Mouse (Mus musculus) gastrocnemius, adult 18-20 months (tissue): ENCODE data around the gene Elmo2. TPM values are rescaled to one million over a fixed set of nuclear protein-coding genes. Genes with fewer than 3 reads are reported as not detected.

Experiments used
- DNase-seq: peaks from one replicate; pipeline ENCODE4 v3.0.0; 2021; ENCODE audit warnings: low spot score
- total RNA-seq, 2 experiments: library from RNA; stranded (reverse); gene quantifications; 2 replicates each; pipeline ENCODE4 v1.2.3; 2021

Gene Elmo2
- total RNA-seq, 2 experiments from 2014 or later, result 12.4 TPM

- DNase-seq, result no peak
Measured at GRCm38 (mm10) chr2:165259859-165260258, 66.4 kb downstream of the Elmo2 start.

GRCm38 (mm10) chr2:165258321-165258720 is 68.0 kb downstream of the Elmo2 start:
- DNase-seq, result no peak

- DNase-seq, result no peak
Measured at GRCm38 (mm10) chr2:165257151-165257834, 69.0 kb downstream of the Elmo2 start.

DNA sequence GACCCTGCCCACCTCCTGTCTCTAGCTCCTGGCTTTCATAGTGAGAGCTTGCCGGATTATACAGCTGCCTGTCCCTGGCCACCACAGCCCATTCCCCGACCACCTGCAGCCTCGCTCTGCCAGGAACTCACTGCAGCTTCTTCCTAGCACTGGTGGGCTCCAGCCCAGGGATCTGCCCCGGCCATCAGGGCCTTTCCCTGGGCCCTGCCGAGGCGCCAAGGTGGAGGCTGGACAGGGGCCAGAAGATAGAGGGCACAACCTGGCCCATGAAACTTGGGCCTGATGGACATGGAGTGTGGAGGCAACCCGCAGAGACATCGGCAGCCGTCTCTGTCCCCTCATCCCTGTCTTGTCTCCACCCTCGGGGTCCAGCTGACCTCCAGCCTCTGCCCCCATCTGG is 70.1 kb downstream of the Elmo2 start:
- no peak for DNase-seq

- no peak for DNase-seq
Measured at GRCm38 (mm10) chr2:165253867-165254266, 72.4 kb downstream of the Elmo2 start.

DNA sequence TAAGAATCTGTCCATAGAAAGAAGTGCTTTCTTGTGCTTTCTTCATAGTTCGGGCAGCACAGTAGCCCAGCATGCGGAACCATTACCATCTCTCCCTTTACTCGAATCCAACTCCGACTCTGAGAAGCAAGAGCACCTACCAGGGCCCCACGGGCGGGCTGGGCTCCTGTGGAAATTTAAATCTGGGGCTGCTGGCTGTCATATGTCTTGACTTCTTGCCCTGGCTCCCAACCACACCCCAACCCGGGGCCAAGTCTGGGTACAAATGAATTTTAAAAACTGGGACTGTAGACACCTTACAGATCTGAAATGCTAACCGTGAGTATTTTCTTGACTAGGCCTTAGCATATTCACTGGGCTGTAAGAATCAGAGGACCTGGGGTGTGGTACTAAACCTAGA is 73.0 kb downstream of the Elmo2 start:
- no peak for DNase-seq

GRCm38 (mm10) chr2:165252801-165253200 is 73.5 kb downstream of the Elmo2 start:
- DNase-seq, result no peak

DNA sequence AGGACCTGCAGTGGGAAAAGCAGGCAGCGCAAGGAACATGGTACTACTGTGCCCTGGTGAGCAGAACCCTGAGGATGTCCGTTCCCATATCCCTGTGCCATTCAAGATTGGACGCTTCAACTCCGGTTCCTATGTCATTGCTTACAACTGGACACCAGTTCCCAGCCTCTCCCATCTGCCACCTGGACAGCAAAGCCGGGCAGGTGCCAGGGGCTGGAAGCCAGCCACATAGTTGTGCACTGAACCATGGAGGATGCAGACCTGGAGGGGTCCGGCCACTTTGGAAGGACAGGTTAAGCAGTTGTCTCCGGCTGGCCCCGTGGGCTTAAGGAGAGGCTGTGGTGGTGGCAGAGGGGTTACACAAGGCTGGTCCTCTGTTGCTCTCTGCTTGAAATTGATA is 73.9 kb downstream of the Elmo2 start:
- DNase-seq, result no peak

GRCm38 (mm10) chr2:165250903-165251302 is 75.4 kb downstream of the Elmo2 start:
- no peak for DNase-seq

GRCm38 (mm10) chr2:165248967-165249366 is 77.3 kb downstream of the Elmo2 start:
- no peak for DNase-seq

- DNase-seq, result no peak
Measured at GRCm38 (mm10) chr2:165246349-165246748, 79.9 kb downstream of the Elmo2 start.

DNA sequence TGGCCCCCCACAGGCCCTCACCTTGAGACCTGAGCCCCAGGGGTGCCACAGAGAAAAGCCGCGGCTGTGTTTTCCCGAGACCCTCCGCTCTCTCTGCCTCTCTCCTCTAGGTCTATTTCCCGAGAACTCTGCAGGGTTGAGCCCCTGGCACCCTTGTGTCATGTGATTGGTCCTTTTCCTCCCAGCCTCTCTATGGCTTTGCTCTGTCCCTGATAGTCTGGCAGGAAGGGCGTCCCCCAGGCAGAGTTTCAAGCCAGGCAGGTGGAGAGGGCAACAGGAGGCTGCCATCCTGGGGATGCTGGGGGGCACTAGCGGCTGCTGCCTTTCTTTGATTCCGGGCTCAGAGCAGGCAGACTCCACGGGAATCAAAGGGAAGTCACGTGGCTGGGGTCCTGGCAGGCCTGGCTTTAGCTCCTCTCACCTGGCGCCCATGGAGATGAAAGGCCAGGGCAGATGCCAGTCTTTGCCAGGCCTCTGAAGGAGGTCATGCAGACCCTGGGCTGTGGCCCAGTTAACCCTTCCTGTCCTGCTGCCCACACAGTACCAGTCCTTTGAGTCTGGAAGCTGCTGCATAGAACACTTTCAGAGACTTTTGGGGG is 83.1 kb downstream of the Elmo2 start:
- DNase-seq, result no peak

DNA sequence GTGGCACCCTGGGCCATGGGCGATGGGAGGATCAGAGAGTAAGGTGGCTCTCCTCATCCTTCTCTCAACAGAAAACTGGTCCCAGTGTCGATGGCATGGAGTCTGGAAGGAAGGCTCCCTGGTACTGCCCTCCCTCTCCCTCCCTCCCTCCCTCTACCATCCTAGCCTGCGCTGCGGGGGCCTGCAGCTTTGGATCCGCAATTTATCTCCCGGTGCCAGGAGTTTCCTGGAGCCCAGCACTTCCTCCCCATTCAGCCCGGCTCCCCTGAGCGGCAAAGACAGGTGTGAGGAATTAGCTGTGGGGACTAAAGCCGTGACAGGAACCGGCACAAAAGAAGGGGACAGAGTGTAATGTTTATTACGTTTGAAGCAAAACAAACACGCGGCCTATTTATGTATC is 83.7 kb downstream of the Elmo2 start:
- DNase-seq, result no peak

DNA sequence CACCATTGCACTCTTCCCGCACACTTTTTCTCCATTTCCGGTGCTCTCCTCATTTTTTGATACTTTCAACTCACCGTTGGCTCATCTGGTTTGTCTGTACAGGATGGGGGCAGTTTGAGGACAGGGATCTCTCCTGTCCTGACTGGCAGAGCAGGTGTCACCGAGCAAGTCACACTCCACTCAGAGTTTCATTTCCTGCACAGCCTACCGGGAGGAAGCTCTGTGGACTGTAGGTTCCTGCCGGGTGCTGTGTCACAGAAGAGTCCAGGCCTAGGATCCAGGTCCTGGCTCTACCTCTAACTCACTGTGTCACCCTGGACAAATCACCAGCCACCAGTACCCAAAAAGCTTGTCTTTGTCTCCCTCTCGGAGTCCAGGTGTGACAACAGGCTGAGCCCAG is 84.5 kb downstream of the Elmo2 start:
- DNase-seq, result no peak

- no peak for DNase-seq
Measured at GRCm38 (mm10) chr2:165240371-165240770, 85.9 kb downstream of the Elmo2 start.

DNA sequence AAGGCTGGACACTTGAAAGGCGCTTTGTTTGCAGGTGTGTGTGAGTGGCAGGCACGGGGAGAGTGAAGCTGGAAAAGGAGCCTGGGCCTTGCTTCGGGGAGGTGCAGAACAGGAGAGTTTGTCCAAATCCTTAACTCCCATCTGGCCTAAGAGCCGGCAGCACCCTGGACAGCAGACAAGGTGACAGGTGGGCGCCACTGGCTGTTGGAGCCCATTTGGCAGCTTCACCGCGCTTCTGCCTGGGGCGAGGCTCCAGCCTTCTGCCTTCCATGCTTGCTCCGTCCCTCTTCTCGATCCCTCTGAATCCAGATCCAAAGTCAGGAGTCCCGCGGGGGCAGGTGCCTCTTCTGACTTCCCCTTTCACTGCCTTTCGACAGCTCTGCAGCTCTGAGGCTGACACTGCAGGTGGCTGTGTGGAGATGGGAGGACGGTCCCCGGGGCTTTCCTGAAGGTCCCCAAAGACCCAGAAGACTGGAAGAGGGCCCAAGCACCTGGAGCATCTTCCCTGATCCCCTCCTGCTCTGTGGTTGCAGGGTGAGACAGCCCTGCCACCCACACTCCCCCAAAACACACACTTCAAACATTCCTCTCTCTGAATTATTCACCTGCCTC is 86.6 kb downstream of the Elmo2 start:
- DNase-seq, result no peak

- DNase-seq, result no peak
Measured at GRCm38 (mm10) chr2:165238416-165239145, 87.7 kb downstream of the Elmo2 start.

Other genes with a start within 250 kb of the Elmo2 start
- gene 1700025C18Rik, start 235.7 kb downstream of the Elmo2 start, total RNA-seq, result not detected
- gene Cdh22, start 91.6 kb downstream of the Elmo2 start, total RNA-seq, result 1 to 10 TPM; 1.1 to 1.3 TPM
- 10 to 100 TPM; 19.4 to 20.0 TPM for gene Slc35c2, start 38.6 kb downstream of the Elmo2 start, total RNA-seq
- gene Zfp663, start 42.2 kb upstream of the Elmo2 start, total RNA-seq, result not detected
- gene Zfp334, start 61.8 kb upstream of the Elmo2 start, total RNA-seq, result 1 to 10 TPM; 2.3 to 2.5 TPM
- under 1 TPM in 1 of 2 experiments, not detected in 1; 0.18 TPM for gene Ocstamp, start 73.9 kb upstream of the Elmo2 start, total RNA-seq
- gene Slc13a3, start 146.8 kb upstream of the Elmo2 start, total RNA-seq, result under 1 TPM in 1 of 2 experiments, not detected in 1; 0.25 TPM
- gene Trp53rka, start 166.8 kb upstream of the Elmo2 start, total RNA-seq, result 10 to 100 TPM; 10.2 to 10.7 TPM
- 1 to 10 TPM in 1 of 2 experiments, under 1 TPM in 1; 0.80 to 1.4 TPM for gene Slc2a10, start 177.3 kb upstream of the Elmo2 start, total RNA-seq